Mouse (Mus musculus) erythroblast, embryonic 14.5 days (primary cell): Measurements from ENCODE around the gene Scamp4.

ENCODE experiments used
- GATA1 ChIP-seq: IDR thresholded peaks from 2 replicates; pipeline ENCODE4 v1.6.1; 2012; ENCODE audit warnings: low read length, inconsistent platforms, mixed read lengths
- TAL1 ChIP-seq: IDR thresholded peaks from 3 replicates; pipeline ENCODE4 v1.6.1; 2012; ENCODE audit warnings: low read length, inconsistent platforms, mixed read lengths

GRCm38 (mm10) chr10:80627685-80628084 is 25.0 kb downstream of the Scamp4 start:
- no peak for TF ChIP-seq GATA1
- no peak for TF ChIP-seq TAL1
